Mouse (Mus musculus): Measurements from ENCODE around the gene Gpr171. TPM values are rescaled to one million over a fixed set of nuclear protein-coding genes. Genes with fewer than 3 reads are reported as not detected.
"Not testable (repeated sequence)": the region's sequence is repeated elsewhere in the genome, so short reads cannot be mapped to it uniquely, and the experiment has no call there.

Gene Gpr171
- total RNA-seq (2022): not detected

DNA sequence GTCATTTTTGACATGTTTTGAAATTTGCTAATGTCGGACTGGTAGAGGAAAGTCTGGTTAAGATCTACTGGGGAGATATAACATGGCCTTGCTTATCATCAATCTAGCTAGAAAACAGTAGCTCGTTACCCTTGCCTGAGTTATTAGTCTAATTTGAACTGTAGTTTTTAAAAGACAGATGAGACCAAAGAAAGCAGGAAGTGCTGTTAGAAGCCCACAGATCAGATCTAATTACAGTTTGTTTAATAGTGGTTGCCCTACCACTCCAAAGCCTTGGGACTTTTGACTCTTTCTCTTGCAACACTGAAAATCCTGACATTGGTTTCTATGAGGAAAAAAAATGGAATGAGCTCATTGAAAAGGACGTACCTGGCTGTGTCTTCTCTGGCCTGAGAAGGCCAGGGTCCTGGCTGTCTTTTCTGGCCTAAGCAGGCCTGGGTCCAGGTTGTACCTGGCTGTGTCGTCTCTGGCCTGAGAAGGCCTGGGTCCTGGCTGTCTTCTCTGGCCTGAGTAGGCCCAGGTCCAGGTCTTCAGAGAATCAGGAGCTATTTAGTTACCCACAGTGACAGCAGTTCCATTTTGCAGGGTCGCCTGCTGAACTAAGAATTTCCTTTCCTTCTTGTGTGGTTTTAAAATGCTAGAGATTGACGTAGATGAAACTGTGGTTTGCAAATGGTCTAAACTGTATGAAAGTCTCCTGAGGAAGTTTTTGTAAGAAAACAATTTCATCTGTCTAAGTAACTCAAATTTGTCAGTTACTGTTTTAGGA lies at the start of gene Gpr171:
Gpr171 (minus strand) TSS at position 604 of the 769 bp plus-strand sequence.
- DNase-seq (ENCODE audit: low spot score in 2 of 2): no peak

GRCm38 (mm10) chr3:59150624-59151023 lies 49.0 kb upstream of the Gpr171 start:
- no peak for DNase-seq (ENCODE audit: low spot score in 2 of 2)

GRCm38 (mm10) chr3:59149646-59150045 lies 48.0 kb upstream of the Gpr171 start:
- DNase-seq (ENCODE audit: low spot score in 2 of 2): no peak

DNA sequence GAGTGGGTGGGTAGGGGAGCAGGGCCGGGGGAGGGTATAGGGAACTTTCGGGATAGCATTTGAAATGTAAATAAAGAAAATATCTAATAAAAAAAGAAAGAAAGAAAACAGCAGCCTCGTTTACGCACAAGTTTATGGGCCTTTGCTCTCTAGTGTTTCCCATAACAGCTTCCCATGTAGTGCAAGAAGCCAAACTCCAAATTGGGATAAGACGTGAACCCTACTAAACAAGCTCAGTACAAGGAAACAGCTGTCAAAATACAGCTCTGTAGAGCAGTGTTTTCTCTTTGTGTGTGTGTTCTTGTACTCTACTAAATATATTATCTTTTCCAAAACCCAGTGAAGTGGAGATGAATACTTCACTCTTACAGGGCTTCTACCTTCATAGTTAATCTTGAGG lies 43.6 kb upstream of the Gpr171 start:
- DNase-seq (ENCODE audit: low spot score in 2 of 2): no peak

GRCm38 (mm10) chr3:59141507-59142305 lies 40.1 kb upstream of the Gpr171 start:
- no peak for DNase-seq (ENCODE audit: low spot score in 2 of 2)

- DNase-seq (ENCODE audit: low spot score in 2 of 2): not testable (repeated sequence)
Measured at GRCm38 (mm10) chr3:59140941-59141340, 39.3 kb upstream of the Gpr171 start.

- no peak for DNase-seq (ENCODE audit: low spot score in 2 of 2)
Measured at GRCm38 (mm10) chr3:59140115-59140514, 38.5 kb upstream of the Gpr171 start.

GRCm38 (mm10) chr3:59139651-59140051 lies 38.0 kb upstream of the Gpr171 start:
- DNase-seq (ENCODE audit: low spot score in 2 of 2): no peak

- no peak for DNase-seq (ENCODE audit: low spot score in 2 of 2)
Measured at GRCm38 (mm10) chr3:59138946-59139468, 37.4 kb upstream of the Gpr171 start.

DNA sequence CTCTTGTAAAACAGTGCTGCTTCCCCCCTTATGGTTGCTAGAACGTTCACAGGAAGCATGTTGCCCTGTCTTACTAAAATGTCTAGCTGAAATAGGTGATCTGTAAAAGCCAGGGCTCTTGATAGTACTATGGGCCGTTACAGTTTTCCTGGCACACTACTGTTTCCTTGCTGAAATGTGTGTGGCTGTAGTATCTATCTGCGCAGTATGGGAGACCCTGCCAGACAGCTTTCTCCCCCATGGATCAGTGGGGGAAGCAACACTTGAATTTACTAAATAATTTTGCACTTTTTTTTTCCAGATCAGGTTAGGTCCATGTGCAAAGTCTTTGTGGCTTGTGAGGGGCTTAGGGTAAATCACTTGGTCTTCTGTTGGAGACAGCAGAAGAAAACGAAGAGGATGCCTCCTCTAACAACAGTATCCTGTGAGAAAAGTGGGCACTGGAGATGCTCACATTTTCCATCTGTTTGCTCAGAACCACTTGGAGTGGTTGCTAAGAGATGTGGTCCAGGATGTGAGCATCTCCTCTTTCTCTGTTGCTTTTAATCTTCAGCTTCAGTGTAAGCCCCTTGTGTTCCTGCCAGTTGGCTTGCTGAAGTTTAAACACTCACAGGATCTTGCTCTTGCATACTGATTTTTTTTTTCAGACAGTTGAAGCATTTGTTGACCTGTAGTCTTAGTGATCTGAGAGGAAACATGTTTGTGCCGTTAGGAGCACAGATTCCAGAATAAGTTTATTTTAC lies 34.5 kb upstream of the Gpr171 start:
- DNase-seq (ENCODE audit: low spot score in 2 of 2): no peak

- no peak for DNase-seq (ENCODE audit: low spot score in 2 of 2)
Measured at GRCm38 (mm10) chr3:59133189-59133588, 31.6 kb upstream of the Gpr171 start.

DNA sequence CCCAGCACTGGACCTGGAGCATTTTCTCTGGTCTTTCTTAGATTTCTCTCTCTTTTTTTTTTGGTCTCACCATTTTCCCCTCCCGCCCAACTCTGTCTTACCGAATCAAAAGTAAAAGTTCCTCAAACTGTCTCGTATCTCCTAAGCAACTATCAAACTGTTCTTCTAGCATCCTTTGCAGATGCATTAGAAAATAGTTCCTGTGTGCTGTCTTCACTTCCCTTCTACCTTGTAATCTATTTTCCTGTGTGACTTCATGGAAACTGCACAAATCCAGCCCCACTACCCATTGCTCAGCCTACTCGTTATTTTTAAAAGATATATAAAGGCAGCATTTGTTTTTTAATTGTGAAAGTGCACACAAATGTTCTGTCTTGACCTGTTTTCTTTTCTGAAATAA lies 30.3 kb upstream of the Gpr171 start:
- no peak for DNase-seq (ENCODE audit: low spot score in 2 of 2)

DNA sequence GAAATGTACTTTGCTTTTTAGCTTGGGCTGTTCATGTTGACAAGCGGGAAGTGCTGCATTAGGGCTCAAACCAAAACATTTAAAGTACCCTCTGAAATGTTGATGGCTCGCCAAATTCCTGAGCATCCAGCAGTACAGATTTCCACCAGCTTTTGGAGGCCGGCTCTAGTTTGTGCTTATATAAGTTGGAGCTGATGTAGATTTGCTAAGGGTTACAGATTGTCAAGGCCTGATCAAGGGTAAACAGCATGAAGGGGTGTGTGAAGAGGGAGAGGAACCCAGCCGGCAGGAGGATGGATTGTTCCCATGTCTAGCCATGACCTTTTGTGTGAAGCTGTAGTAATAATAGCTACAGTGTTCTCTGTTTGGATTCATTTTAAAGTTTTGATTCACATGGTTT lies 29.5 kb upstream of the Gpr171 start:
- no peak for DNase-seq (ENCODE audit: low spot score in 2 of 2)

DNA sequence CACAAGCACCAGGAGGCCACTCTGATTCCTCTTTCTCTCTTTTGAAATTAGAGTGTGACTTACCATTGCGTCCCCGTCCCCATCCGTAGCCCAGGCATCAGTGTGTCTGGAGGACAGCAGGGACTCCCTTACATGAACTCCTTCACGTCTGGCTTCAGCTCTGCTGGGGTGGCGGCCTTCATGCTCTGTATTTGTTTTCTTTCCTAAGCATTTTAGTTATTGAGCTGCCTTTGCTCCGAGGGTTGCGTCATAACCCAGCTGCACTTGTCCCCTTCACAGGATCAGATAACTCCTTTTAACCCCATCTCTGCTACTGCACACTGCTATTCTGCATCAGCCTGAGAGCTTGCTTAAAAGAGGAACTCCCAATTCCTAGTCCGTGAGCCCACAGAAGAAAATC lies 28.8 kb upstream of the Gpr171 start:
- no peak for DNase-seq (ENCODE audit: low spot score in 2 of 2)

- DNase-seq (ENCODE audit: low spot score in 2 of 2): no peak
Measured at GRCm38 (mm10) chr3:59129547-59129946, 27.9 kb upstream of the Gpr171 start.

DNA sequence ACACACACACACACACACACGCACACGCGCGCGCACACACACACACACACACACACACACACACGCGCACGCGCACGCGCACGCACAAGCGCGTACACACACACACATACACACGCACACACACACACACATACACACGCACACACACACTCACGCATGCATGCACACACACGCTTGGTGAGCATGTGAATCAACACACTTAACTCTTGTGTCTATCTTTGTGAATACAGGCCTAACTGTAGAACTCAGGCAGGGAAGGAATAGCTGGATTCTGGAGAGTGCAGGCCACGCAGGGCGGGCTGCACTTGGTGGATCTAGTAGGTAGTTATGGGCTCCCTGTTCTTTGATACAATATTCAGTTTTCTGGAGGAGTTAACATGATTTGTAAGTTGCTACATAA lies 27.1 kb upstream of the Gpr171 start:
- no peak for DNase-seq (ENCODE audit: low spot score in 2 of 2)

DNA sequence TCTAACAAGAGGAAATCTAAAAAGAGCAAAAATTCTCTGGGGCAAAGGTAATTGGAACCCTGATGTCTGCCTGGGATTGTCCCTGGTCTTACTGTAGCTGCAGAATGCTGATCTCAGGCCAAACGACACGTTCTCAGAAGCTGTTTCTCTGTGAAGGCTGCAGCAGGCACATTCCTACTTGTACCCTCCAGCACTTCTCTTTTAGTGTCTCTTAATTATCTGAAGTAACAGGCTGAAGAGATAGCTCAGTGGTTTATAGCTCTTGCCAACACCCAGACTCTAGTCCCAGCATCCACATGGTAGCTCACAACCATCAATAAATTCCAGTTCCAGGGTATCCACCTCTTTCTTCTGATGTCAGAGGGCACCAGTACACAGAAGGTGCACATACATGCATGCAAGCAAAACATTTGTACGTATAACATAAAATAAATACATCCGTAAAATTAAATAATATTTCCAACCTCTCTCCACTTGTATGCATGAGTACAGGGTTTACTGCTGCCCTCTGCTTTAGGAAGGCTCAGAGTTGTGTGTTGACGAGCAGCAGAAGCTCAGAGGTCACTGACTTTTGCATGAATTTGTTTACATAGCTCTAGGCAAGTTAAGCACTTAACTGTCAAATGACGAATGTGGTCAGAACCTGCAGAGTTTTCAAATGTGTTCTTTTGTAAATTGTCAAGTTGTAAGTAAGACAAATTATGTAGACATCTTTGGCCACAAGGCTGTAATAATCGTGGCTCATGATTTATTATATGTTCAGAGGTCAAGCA lies 24.3 kb upstream of the Gpr171 start:
- no peak for DNase-seq (ENCODE audit: low spot score in 2 of 2)

GRCm38 (mm10) chr3:59125022-59125421 lies 23.4 kb upstream of the Gpr171 start:
- DNase-seq (ENCODE audit: low spot score in 2 of 2): no peak

GRCm38 (mm10) chr3:59121780-59122449 lies 20.3 kb upstream of the Gpr171 start:
- no peak for DNase-seq (ENCODE audit: low spot score in 2 of 2)

DNA sequence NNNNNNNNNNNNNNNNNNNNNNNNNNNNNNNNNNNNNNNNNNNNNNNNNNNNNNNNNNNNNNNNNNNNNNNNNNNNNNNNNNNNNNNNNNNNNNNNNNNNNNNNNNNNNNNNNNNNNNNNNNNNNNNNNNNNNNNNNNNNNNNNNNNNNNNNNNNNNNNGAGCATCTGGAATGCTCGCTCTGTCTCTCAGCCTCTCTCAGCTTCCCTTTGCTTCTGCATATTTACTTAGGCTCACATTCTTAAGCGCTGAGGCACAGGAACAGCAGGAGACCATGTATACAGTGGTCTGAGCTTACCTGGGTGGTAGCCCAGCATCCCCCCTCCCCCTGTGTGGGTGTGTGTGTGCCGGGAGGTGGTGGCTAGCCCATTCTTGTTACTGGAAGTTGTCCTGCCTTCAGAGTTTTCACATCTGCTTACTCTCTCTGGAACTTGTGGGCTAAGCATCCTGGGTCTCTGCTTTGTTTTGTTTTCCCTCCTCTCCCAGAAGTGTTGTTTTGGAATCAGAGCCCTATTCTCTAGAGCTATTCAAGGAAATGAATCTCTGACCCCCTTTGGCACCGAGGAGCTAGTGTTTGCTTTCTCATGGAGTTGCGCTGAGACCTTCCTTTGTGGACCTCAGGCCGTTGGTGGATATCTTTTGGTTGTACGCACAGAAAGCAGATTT lies 19.6 kb upstream of the Gpr171 start:
- DNase-seq (ENCODE audit: low spot score in 2 of 2): no peak

Data from left cerebral cortex, adult 8-10 months (tissue).